Mouse (Mus musculus) monocyte, adult 5-6 weeks (primary cell): ENCODE measurements around the gene Dlec1. TPM values are rescaled to one million over a fixed set of nuclear protein-coding genes. Genes with fewer than 3 reads are reported as not detected.

Source experiments
- ATAC-seq: fragments of 153-309, 156-312 bp; replicated peaks from 2 replicates; pipeline ENCODE4 v1.8.0; 2017; ENCODE audit warnings: mild to moderate bottlenecking; ENCODE audit not compliant: low TSS enrichment, insufficient number of reproducible peaks, severe bottlenecking, poor library complexity, low FRiP score
- total RNA-seq: library from RNA; stranded (forward); fragments of 200-1000, 200-491, 200-594 nt; gene quantifications from 3 replicates; pipeline ENCODE4 v1.2.3, GENCODE M21; 2017

Dlec1 gene
- total RNA-seq, 1 experiment from 2014 or later, result not detected

GRCm38 (mm10) chr9:119122596-119123369 lies 20.5 kb downstream of the Dlec1 start:
- no peak for ATAC-seq

- ATAC-seq, result no peak
Measured at GRCm38 (mm10) chr9:119128436-119129181, 26.3 kb downstream of the Dlec1 start.

- no peak for ATAC-seq
Measured at GRCm38 (mm10) chr9:119130692-119131091, 28.4 kb downstream of the Dlec1 start.

GRCm38 (mm10) chr9:119138836-119139235 lies 36.6 kb downstream of the Dlec1 start:
- no peak for ATAC-seq

GRCm38 (mm10) chr9:119142066-119142465 lies 39.8 kb downstream of the Dlec1 start:
- no peak for ATAC-seq

- ATAC-seq, result no peak
Measured at GRCm38 (mm10) chr9:119143372-119143771, 41.1 kb downstream of the Dlec1 start.

- no peak for ATAC-seq
Measured at GRCm38 (mm10) chr9:119144696-119145095, 42.4 kb downstream of the Dlec1 start.

- no peak for ATAC-seq
Measured at GRCm38 (mm10) chr9:119145137-119145536, 42.9 kb downstream of the Dlec1 start.

GRCm38 (mm10) chr9:119145638-119146037 lies 43.4 kb downstream of the Dlec1 start:
- no peak for ATAC-seq

GRCm38 (mm10) chr9:119146098-119146770 lies 44.0 kb downstream of the Dlec1 start:
- no peak for ATAC-seq

GRCm38 (mm10) chr9:119149601-119150000 lies 47.3 kb downstream of the Dlec1 start:
- no peak for ATAC-seq

- no peak for ATAC-seq
Measured at GRCm38 (mm10) chr9:119151751-119152150, 49.5 kb downstream of the Dlec1 start.

- ATAC-seq, result no peak
Measured at GRCm38 (mm10) chr9:119155416-119155815, 53.1 kb downstream of the Dlec1 start.

- no peak for ATAC-seq
Measured at GRCm38 (mm10) chr9:119155826-119156225, 53.5 kb downstream of the Dlec1 start.

GRCm38 (mm10) chr9:119156278-119157201 lies 54.3 kb downstream of the Dlec1 start, which contains the start of gene Acaa1b:
Acaa1b (minus strand) TSS chr9:119157093.
- no peak for ATAC-seq

GRCm38 (mm10) chr9:119158861-119159260 lies 56.6 kb downstream of the Dlec1 start, which contains the start of gene Gm47289:
Gm47289 (plus strand) TSS chr9:119159161.
- no peak for ATAC-seq

- ATAC-seq, result no peak
Measured at GRCm38 (mm10) chr9:119160689-119161088, 58.4 kb downstream of the Dlec1 start.

- ATAC-seq, result no peak
Measured at GRCm38 (mm10) chr9:119164743-119165142, 62.5 kb downstream of the Dlec1 start.
